Mouse (Mus musculus): Measurements from ENCODE around the gene Npnt. TPM values are rescaled to one million over a fixed set of nuclear protein-coding genes. Genes with fewer than 3 reads are reported as not detected.
A peak's percentile ranks its signal among the peaks of the same experiment; 100 is the strongest.

The Npnt gene
- polyA plus RNA-seq (2016; fragmentation: Nextera tagmentation; extraction: Ambion mirVana) = 22.0 and 30.9 TPM in 2 replicates

- WGBS = under 1% methylated on average over 63 of the region's 82 CpGs
- Histone ChIP-seq H3K36me3 (no peaks in the 10 kb centered on the region), H3K9me3 (replicated peaks) (no peaks in the 10 kb centered on the region), H3K27ac (no peak within 1 kb of the TSS), H3K4me2 (replicated peaks) (peak within 1 kb of the TSS; percentile 99), H3K4me3 (peak within 1 kb of the TSS; percentile 66), H3K9ac (peak within 1 kb of the TSS; percentile 67), H3K4me1 (peaks cover 18% of the 10 kb centered on the region), H3K27me3 (peaks cover 24% of the 10 kb centered on the region)
- peak; percentile 85 for ATAC-seq (ENCODE audit: low FRiP score)
Observed at GRCm38 (mm10) chr3:132949791-132950528, at the start of gene Npnt. Gene Npnt, minus strand, starts transcription at chr3:132950291.

GRCm38 (mm10) chr3:132996299-132996698 is 46.2 kb upstream of the Npnt start:
- no peaks in the 10 kb centered on the region for H3K27me3 ChIP-seq
- H3K36me3 ChIP-seq = no peaks in the 10 kb centered on the region; the same call in 1 of the 2 replicates
- H3K4me2 ChIP-seq (replicated peaks) = no peak overlapping the region
- no peaks in the 10 kb centered on the region for H3K9me3 ChIP-seq (replicated peaks)
- WGBS = 76% methylated on average over 9 of the region's 9 CpGs
- no peak overlapping the region for H3K4me3 ChIP-seq
- no peaks in the 10 kb centered on the region for H3K4me1 ChIP-seq
- no peak for ATAC-seq (ENCODE audit: low FRiP score)
- no peak overlapping the region for H3K9ac ChIP-seq
- H3K27ac ChIP-seq = no peak overlapping the region

DNA sequence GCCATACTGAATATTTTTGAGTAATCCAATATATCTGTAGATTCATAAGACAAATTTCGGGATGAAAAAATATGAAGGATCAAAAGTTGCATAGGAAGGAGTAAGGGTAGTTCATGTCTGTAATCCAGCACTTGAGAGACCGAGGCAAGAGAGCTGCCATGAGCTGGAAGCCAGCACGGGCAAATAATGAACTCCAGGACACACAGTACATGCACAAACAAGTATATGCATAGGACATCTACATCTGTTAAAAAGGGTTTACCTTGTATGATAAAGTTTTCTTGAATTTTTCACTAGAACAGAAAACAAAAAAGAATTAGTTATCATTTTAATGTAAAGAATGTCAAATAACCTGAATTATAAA is 45.8 kb upstream of the Npnt start:
- Histone ChIP-seq H3K9ac (no peak overlapping the region), H3K4me3 (no peak overlapping the region), H3K4me1 (no peaks in the 10 kb centered on the region), H3K4me2 (replicated peaks) (no peak overlapping the region), H3K27ac (no peak overlapping the region), H3K36me3 (no peaks in the 10 kb centered on the region; the same call in 1 of the 2 replicates), H3K27me3 (no peaks in the 10 kb centered on the region), H3K9me3 (replicated peaks) (no peaks in the 10 kb centered on the region)
- no peak for ATAC-seq (ENCODE audit: low FRiP score)
- 95% methylated on average over 3 of the region's 3 CpGs for WGBS

GRCm38 (mm10) chr3:132995172-132995903 is 45.2 kb upstream of the Npnt start:
- 86% methylated on average over 7 of the region's 7 CpGs for WGBS
- Histone ChIP-seq H3K4me3 (no peak overlapping the region), H3K36me3 (no peaks in the 10 kb centered on the region; the same call in 1 of the 2 replicates), H3K9me3 (replicated peaks) (no peaks in the 10 kb centered on the region), H3K4me2 (replicated peaks) (no peak overlapping the region), H3K9ac (no peak overlapping the region), H3K27ac (no peak overlapping the region), H3K27me3 (no peaks in the 10 kb centered on the region), H3K4me1 (no peaks in the 10 kb centered on the region)
- no peak for ATAC-seq (ENCODE audit: low FRiP score)

- Histone ChIP-seq H3K27ac (no peak overlapping the region), H3K4me2 (replicated peaks) (no peak overlapping the region), H3K9me3 (replicated peaks) (no peaks in the 10 kb centered on the region), H3K9ac (no peak overlapping the region), H3K27me3 (no peaks in the 10 kb centered on the region), H3K36me3 (peaks cover 2% of the 10 kb centered on the region), H3K4me3 (no peak overlapping the region), H3K4me1 (no peaks in the 10 kb centered on the region)
- ATAC-seq (ENCODE audit: low FRiP score) = no peak
- WGBS = 92% methylated on average over 5 of the region's 5 CpGs
Observed at GRCm38 (mm10) chr3:132986188-132986587, 36.1 kb upstream of the Npnt start.

- no peaks in the 10 kb centered on the region for H3K27me3 ChIP-seq
- no peaks in the 10 kb centered on the region for H3K9me3 ChIP-seq (replicated peaks)
- peaks cover 7% of the 10 kb centered on the region for H3K36me3 ChIP-seq
- no peaks in the 10 kb centered on the region for H3K4me1 ChIP-seq
- WGBS = 64% methylated on average over 4 of the region's 4 CpGs
- no peak overlapping the region for H3K9ac ChIP-seq
- no peak overlapping the region for H3K27ac ChIP-seq
- no peak for ATAC-seq (ENCODE audit: low FRiP score)
- H3K4me3 ChIP-seq = no peak overlapping the region
- no peak overlapping the region for H3K4me2 ChIP-seq (replicated peaks)
Observed at GRCm38 (mm10) chr3:132983845-132984485, 33.9 kb upstream of the Npnt start.

DNA sequence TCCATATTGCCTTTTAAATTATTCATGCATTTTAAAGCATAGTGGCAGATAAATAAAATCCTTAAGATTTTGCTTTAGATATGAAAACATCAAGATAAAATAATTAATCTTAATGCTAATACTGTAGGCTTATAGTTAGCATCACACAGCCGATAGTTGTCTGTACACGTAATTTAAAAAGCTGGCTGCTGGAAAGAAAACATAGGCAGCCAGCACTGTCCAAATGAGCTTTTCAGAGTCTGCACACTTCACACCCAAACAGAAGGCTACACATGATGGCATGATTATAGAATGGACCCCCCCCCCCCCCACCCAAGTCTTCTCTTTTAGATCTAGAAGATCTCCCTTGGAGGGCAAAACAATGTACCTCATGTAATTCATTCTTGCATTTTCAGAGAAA is 31.9 kb upstream of the Npnt start:
- H3K9ac ChIP-seq = no peak overlapping the region
- peaks cover 7% of the 10 kb centered on the region for H3K36me3 ChIP-seq
- no peaks in the 10 kb centered on the region for H3K4me1 ChIP-seq
- 95% methylated on average over 2 of the region's 2 CpGs for WGBS
- no peaks in the 10 kb centered on the region for H3K9me3 ChIP-seq (replicated peaks)
- no peak overlapping the region for H3K4me3 ChIP-seq
- no peaks in the 10 kb centered on the region for H3K27me3 ChIP-seq
- ATAC-seq (ENCODE audit: low FRiP score) = no peak
- H3K4me2 ChIP-seq (replicated peaks) = no peak overlapping the region
- H3K27ac ChIP-seq = no peak overlapping the region

GRCm38 (mm10) chr3:132979781-132980461 is 29.8 kb upstream of the Npnt start:
- Histone ChIP-seq H3K27me3 (no peaks in the 10 kb centered on the region), H3K4me3 (no peak overlapping the region), H3K27ac (no peak overlapping the region), H3K36me3 (peaks cover 7% of the 10 kb centered on the region), H3K9me3 (replicated peaks) (no peaks in the 10 kb centered on the region), H3K9ac (no peak overlapping the region), H3K4me1 (no peaks in the 10 kb centered on the region), H3K4me2 (replicated peaks) (no peak overlapping the region)
- WGBS = 95% methylated on average over 12 of the region's 12 CpGs
- ATAC-seq (ENCODE audit: low FRiP score) = no peak

DNA sequence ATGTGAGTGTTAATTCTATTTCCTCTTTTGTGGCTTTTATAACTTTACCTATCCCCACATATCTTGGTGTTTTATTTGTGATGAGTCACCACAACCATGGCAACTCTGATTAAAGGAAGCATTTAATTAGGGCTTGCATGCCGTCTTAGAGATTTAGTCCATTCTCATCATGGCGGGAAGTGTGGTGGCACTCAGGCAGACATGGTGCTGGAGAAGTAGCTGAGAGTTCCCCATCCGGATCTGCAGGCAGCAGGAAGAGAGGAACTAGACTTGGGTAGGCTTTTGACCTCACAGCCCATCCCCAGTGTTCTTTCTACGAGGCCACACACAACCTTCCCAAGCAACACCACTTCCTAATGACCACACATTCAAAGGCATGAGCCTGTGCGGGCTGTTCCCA is 16.2 kb upstream of the Npnt start:
- Histone ChIP-seq H3K27ac (no peak overlapping the region), H3K9ac (no peak overlapping the region), H3K9me3 (replicated peaks) (no peaks in the 10 kb centered on the region), H3K4me2 (replicated peaks) (no peak overlapping the region), H3K4me3 (no peak overlapping the region), H3K27me3 (no peaks in the 10 kb centered on the region), H3K4me1 (no peaks in the 10 kb centered on the region), H3K36me3 (no peaks in the 10 kb centered on the region)
- no peak for ATAC-seq (ENCODE audit: low FRiP score)
- WGBS = 87% methylated on average over 5 of the region's 5 CpGs

DNA sequence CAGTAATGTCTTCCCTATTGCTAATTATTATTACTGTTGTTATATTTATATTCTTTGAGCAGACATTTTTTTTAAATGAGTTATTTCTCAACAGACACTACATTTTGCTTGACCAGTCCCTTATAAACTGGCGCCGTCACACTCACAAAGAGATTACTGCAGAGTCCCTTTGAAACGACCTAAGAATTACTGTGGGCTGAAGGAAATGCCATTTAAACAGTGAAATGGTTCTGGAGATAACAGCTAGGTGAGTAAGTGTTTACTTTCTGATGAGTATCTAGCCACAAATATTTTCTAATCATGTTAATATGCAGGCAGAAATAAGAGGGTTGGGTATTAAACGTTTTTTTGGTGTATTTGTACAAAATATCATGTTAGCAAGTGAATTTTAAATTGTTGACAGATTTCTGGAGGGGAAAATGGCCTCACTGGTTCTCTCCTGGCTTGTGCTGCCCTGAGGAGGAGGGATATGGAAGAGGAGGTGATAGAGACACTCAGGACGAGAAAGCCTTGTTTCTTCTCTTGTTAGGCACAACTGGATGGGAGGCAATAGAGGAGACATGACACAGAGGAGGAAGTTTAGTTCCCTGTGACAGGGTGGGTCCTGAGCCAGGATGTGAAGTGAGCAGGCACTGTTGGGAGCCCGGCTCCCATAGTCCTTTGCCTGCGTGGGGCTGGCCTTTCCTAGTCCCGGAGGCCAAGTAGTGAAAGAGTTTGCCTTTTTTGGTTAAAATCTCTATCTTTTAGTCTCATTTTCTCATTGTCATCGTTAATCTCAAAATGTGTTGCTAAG is 14.8 kb upstream of the Npnt start:
- H3K9me3 ChIP-seq (replicated peaks) = no peaks in the 10 kb centered on the region
- H3K4me2 ChIP-seq (replicated peaks) = no peak overlapping the region
- 75% methylated on average over 9 of the region's 9 CpGs for WGBS
- H3K36me3 ChIP-seq = no peaks in the 10 kb centered on the region
- no peak overlapping the region for H3K27ac ChIP-seq
- no peaks in the 10 kb centered on the region for H3K27me3 ChIP-seq
- no peaks in the 10 kb centered on the region for H3K4me1 ChIP-seq
- H3K9ac ChIP-seq = no peak overlapping the region
- H3K4me3 ChIP-seq = no peak overlapping the region
- no peak for ATAC-seq (ENCODE audit: low FRiP score)

- 90% methylated on average over 7 of the region's 7 CpGs for WGBS
- no peaks in the 10 kb centered on the region for H3K4me1 ChIP-seq
- no peaks in the 10 kb centered on the region for H3K36me3 ChIP-seq
- no peaks in the 10 kb centered on the region for H3K9me3 ChIP-seq (replicated peaks)
- H3K27me3 ChIP-seq = no peaks in the 10 kb centered on the region
- no peak overlapping the region for H3K4me2 ChIP-seq (replicated peaks)
- no peak overlapping the region for H3K9ac ChIP-seq
- H3K27ac ChIP-seq = no peak overlapping the region
- no peak overlapping the region for H3K4me3 ChIP-seq
- no peak for ATAC-seq (ENCODE audit: low FRiP score)
Observed at GRCm38 (mm10) chr3:132962631-132963361, 12.7 kb upstream of the Npnt start.
